Mouse (Mus musculus) inflammation-experienced regulatory T-cells (primary cell): ENCODE measurements around the gene Icam1. TPM values are rescaled to one million over a fixed set of nuclear protein-coding genes. Genes with fewer than 3 reads are reported as not detected.

Source experiments
- polyA plus RNA-seq, 2 experiments: library from polyadenylated mRNA; unstranded; fragments of 100-300 nt; shearing (Covaris generic); gene quantifications; one replicate each; pipeline ENCODE4 v1.2.1; 2017

Gene Icam1
- polyA plus RNA-seq = 100 to 1,000 TPM in 1 of 2 experiments, 10 to 100 TPM in 1; 73.2 to 112 TPM

GRCm38 (mm10) chr9:21015571-21016130 is at the start of gene Icam1:
Gene Icam1 (plus strand): TSS chr9:21015985.

GRCm38 (mm10) chr9:20976216-20976960 is 39.4 kb upstream of the Icam1 start, which contains the start of gene S1pr2:
Gene S1pr2 (minus strand): TSS chr9:20976781.

DNA sequence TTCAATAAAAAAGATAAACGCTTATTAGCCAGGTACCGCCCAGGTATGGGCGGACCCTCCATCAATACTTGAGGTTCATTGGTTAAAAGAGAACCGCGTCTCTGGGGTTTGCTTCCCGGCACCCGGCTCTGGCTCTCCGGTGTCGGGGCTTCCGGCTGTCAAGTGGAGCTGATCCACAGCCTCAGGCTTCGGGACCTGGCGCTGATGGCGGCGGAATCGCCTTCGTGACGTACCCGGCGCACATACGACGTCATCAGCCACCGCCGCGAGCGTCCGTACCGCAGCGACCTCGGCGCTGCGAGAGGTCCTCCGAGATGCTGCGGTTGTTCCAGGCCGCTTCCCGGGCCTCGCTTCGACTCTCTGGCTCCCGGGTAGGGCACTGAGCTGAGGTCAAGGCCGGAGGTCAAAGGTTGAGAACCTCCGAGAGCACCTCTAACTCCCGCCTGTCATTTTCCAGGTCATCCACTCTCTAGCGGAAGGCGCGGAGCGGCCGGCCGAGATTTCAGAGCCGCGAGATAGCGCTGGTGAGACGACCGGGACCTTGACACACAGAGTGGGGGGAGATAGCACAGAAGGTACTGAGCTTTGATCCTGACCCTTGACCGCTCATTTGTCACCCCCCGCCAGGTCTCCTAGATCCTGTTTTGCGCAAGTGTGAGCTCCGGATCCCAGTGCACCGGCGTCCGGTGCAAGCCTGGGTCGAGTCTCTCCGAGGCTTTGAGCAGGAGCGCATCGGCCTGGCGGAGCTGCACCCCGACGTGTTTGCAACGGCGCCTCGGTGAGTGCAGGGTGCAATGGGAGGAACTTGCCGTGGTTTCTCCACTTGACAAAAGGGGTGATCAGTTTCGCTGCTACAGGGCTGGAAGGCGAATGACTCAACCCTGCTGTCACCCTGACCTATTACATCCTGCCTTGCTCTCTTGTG is 12.9 kb upstream of the Icam1 start, which contains the start of gene Mrpl4:
TSS of gene Mrpl4 (plus strand) at position 112 of the 925 bp plus-strand sequence.

DNA sequence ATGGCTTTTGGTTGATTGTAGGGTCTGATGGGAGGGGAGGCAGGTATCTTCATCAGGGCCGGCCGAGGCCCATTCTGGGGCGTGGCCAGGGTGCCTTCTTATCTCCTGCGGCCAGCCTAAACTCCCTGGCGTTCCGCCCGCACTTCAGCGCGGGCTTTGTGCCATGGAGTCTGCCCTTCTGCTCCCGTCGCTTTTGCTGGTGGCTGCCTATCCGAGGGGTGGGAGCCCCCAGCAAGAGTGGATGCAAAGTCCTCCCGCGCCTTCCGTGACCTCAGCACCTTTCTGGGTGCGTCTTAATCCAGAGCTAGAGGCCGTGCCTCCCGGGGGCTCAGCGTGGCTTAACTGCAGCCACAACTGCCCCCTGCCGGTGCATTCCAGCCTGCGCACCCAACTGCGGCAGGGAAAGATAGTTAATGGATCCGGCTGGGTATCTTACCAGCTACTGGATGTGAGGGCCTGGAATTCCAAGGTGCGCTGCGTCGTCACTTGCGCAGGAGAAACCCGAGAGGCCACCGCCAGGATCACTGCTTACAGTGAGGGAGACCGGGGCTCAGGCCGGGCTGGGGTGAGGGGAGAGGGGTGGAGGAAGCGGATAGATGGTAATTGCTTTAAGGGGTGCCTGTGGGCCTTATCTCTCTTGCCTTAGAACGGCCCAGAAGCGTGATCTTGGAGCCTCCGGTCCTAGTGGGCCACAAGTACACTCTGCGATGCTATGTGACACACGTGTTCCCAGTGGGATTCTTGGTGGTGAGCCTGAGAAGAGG is 13.7 kb downstream of the Icam1 start, which contains the start of gene Icam4:
TSS of gene Icam4 (plus strand) at position 83 of the 764 bp plus-strand sequence.

GRCm38 (mm10) chr9:21031896-21032351 is 16.1 kb downstream of the Icam1 start, which contains the start of gene Icam5:
Gene Icam5 (plus strand): TSS chr9:21032073.

GRCm38 (mm10) chr9:21067006-21067684 is 51.4 kb downstream of the Icam1 start, which contains the start of gene Zglp1:
Gene Zglp1 (minus strand): TSS chr9:21067093.

GRCm38 (mm10) chr9:21073044-21073840 is 57.5 kb downstream of the Icam1 start, which contains the start of the genes Gm49373 and Fdx1l:
Gene Gm49373 (minus strand): TSS chr9:21073096.
Gene Fdx1l (minus strand): TSS chr9:21073614.

Other genes starting within 250 kb of the Icam1 start
- gene Col5a3, start 200.9 kb upstream of the Icam1 start, polyA plus RNA-seq = 1 to 10 TPM in 1 of 2 experiments, under 1 TPM in 1; 0.04 to 2.7 TPM
- gene Rdh8, start 197.5 kb upstream of the Icam1 start, polyA plus RNA-seq = not detected
- 10 to 100 TPM; 59.5 to 60.2 TPM for gene A230050P20Rik, start 147.3 kb upstream of the Icam1 start, polyA plus RNA-seq
- gene Angptl6, start 136.3 kb upstream of the Icam1 start, polyA plus RNA-seq = 1 to 10 TPM; 3.0 to 4.6 TPM
- gene Ppan, start 127.8 kb upstream of the Icam1 start, polyA plus RNA-seq = 100 to 1,000 TPM in 1 of 2 experiments, 10 to 100 TPM in 1; 74.5 to 114 TPM
- 100 to 1,000 TPM; 259 to 292 TPM for gene Eif3g, start 117.4 kb upstream of the Icam1 start, polyA plus RNA-seq
- 10 to 100 TPM; 52.4 to 87.1 TPM for gene Dnmt1, start 56.1 kb upstream of the Icam1 start, polyA plus RNA-seq
- 10 to 100 TPM; 18.9 to 25.7 TPM for gene S1pr2, start 39.2 kb upstream of the Icam1 start, polyA plus RNA-seq
- gene Mrpl4, start 13.2 kb upstream of the Icam1 start, polyA plus RNA-seq = 100 to 1,000 TPM; 101 to 109 TPM
- 1 to 10 TPM in 1 of 2 experiments, under 1 TPM in 1; 0.45 to 2.7 TPM for gene Icam4, start 13.4 kb downstream of the Icam1 start, polyA plus RNA-seq
- 1 to 10 TPM; 1.3 to 2.4 TPM for gene Icam5, start 16.1 kb downstream of the Icam1 start, polyA plus RNA-seq
- gene Zglp1, start 51.1 kb downstream of the Icam1 start, polyA plus RNA-seq = 1 to 10 TPM in 1 of 2 experiments, not detected in 1; 4.0 TPM
- under 1 TPM in 1 of 2 experiments, not detected in 1; 0.84 TPM for gene Gm49373, start 57.1 kb downstream of the Icam1 start, polyA plus RNA-seq
- 10 to 100 TPM; 41.3 to 42.4 TPM for gene Fdx1l, start 57.6 kb downstream of the Icam1 start, polyA plus RNA-seq
- gene Gm38431, start 76.0 kb downstream of the Icam1 start, polyA plus RNA-seq = 1 to 10 TPM; 1.0 to 2.4 TPM
- 10 to 100 TPM; 62.9 to 67.1 TPM for gene Raver1, start 76.0 kb downstream of the Icam1 start, polyA plus RNA-seq
- 10 to 100 TPM; 61.1 to 70.2 TPM for gene Tyk2, start 115.3 kb downstream of the Icam1 start, polyA plus RNA-seq
- 100 to 1,000 TPM; 284 to 382 TPM for gene Cdc37, start 134.0 kb downstream of the Icam1 start, polyA plus RNA-seq
- gene Pde4a, start 149.7 kb downstream of the Icam1 start, polyA plus RNA-seq = 1 to 10 TPM; 1.1 to 3.1 TPM
- 10 to 100 TPM; 56.5 to 63.4 TPM for gene Keap1, start 223.4 kb downstream of the Icam1 start, polyA plus RNA-seq
- 1 to 10 TPM in 1 of 2 experiments, under 1 TPM in 1; 0.14 to 2.2 TPM for gene S1pr5, start 232.5 kb downstream of the Icam1 start, polyA plus RNA-seq
- gene Atg4d, start 249.3 kb downstream of the Icam1 start, polyA plus RNA-seq = 10 to 100 TPM; 57.7 to 70.7 TPM